Mouse (Mus musculus) heart, adult 18-20 months (tissue): ENCODE data around the gene Smagp. TPM values are rescaled to one million over a fixed set of nuclear protein-coding genes. Genes with fewer than 3 reads are reported as not detected.

Source experiments
- DNase-seq, 2 experiments: peaks; one replicate each; pipeline ENCODE4 v3.0.0; 2021 to 2022; ENCODE audit warnings: mixed read lengths in 1 of 2
- total RNA-seq, 2 experiments: library from RNA; stranded (reverse); gene quantifications; 2 replicates each; pipeline ENCODE4 v1.2.3; 2021

Gene Smagp
- total RNA-seq, 2 experiments from 2014 or later, result 11.3 to 18.5 TPM

DNA sequence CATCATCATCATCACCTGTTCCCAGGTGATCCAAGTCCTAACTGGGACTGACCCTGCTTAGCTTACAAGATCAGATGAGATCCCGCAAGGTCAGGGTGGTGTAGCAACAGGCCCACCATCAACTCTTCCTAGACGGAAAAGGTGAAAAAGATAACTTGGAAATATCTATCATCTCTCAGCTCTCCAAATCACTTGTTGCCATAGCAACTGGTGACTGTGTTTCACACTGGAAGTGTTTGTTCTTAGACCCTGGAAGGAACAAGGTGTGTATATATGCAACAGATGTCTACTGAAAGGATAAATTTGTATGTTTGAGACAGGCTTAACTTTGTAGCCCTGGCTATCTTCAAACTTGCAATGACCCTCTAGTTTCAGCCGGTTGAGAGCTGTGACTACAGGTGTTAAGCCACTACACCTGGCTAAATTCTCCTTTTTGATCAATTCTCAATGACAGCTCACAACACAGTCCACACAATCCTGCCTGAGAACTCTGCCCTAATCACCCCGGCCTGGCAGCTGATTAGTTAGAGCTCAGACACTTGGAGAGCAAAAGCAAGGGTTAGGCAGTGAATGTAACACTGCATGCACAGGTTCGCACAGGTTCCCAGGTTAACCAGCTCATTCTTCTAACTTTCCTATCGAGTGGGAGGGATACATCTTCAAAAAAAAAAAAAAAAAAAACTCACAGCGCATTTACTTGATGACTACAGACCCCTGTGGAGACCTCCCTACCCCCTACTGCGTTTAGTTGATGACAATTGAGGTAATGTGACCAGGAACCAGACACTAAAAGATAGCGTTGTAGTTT lies 28.9 kb upstream of the Smagp start:
- DNase-seq, result no peak

- peak in 1 of 2 experiments; percentile 50 for DNase-seq
These were observed 28.1 kb upstream of the Smagp start for GRCm38 (mm10) chr15:100664813-100665274.

GRCm38 (mm10) chr15:100660805-100661204 lies 24.1 kb upstream of the Smagp start:
- DNase-seq, result no peak

DNA sequence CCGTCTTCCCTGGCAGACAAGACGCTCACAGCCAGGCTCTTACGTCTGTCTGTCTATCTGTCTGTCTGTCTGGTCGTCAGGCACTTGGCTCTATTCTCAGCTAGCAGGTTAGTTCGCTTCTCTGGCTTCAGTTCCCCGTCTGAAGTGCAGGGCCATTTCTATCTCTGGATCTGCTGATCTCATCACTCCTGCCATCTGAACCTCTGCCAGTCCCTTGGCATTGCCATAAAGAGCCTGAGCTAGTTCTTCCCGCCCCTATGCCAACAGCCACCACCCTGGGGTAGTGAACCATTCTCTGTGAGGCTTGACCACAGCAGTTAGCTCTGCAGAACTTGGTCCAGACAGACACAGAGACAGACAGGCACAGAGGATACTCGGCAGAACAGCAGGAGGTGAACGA lies 23.6 kb upstream of the Smagp start:
- peak in 1 of 2 experiments; percentile 38 for DNase-seq

- no peak for DNase-seq
These were observed 18.5 kb upstream of the Smagp start for GRCm38 (mm10) chr15:100655201-100655600.

DNA sequence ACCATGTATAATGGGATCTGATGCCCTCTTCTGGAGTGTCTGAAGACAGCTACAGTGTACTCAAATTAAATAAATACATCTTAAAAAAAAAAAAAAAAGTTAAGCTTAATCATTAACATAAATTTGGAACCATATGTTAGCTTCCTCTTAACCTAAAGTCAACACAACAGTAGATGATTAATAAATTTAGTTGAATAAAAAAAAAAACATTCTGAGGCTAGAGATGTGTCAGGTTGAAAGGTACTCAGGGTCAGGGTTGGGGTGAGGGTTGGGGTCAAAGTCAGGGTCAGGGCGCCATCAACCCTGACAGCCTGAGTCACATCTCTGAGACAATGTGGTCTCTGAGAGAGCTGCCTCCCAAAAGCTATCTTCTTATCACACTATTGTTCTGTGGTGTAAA lies 17.5 kb upstream of the Smagp start:
- DNase-seq, result no peak

GRCm38 (mm10) chr15:100651610-100652009 lies 14.9 kb upstream of the Smagp start:
- no peak for DNase-seq

DNA sequence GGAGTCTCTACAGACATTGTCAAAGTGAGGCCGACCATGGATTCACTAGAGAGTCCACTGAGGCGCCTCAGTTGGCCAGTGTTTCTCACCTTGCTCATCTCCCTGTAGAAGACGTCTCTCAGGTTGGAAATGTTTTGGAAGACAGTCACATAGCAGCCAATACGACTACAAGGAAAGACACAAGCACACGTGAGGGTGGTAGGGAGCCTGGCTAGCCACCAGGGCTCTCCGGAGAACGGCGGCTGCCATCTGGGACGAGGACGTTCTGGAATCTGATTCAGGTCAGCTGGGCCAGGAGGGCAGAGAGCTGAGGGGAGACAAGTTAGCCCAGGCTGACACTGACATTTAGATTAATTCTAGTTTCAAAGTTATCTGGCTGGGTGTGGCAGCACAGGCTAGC lies 13.4 kb upstream of the Smagp start:
- no peak for DNase-seq

- DNase-seq, result no peak
These were observed 9.4 kb upstream of the Smagp start for GRCm38 (mm10) chr15:100646161-100646560.

DNA sequence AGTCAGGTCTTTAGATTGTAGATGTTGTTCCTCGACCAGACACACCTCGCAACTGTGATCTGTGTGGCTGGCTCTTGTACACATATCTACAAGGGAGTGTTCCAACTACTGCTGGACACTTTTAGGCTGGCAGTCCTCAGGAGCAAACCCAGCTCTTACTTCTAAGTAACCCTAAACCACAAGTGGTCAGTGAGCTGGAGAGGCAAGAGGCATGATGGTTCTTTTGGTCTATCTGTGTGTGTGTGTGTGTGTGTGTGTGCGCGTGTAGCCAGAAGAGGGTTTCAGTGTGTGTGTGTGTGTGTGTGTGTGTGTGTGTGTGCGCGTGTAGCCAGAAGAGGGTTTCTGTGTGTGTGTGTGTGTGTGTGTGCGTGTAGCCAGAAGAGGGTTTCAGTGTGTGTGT lies 5.7 kb upstream of the Smagp start:
- DNase-seq, result no peak

GRCm38 (mm10) chr15:100641226-100641810 lies 4.6 kb upstream of the Smagp start:
- peak; percentile 32 to 38 for DNase-seq

GRCm38 (mm10) chr15:100639972-100640750 lies 3.4 kb upstream of the Smagp start:
- DNase-seq, result no peak

GRCm38 (mm10) chr15:100637661-100638060 lies 921 bp upstream of the Smagp start:
- DNase-seq, result peak; percentile 56 to 58

GRCm38 (mm10) chr15:100635851-100636645 lies 692 bp downstream of the Smagp start:
- peak in 1 of 2 experiments; percentile 30 for DNase-seq

- DNase-seq, result peak in 1 of 2 experiments; percentile 25
These were observed 1.5 kb downstream of the Smagp start for GRCm38 (mm10) chr15:100635239-100635638.

- DNase-seq, result no peak
These were observed 3.4 kb downstream of the Smagp start for GRCm38 (mm10) chr15:100633341-100633740.

DNA sequence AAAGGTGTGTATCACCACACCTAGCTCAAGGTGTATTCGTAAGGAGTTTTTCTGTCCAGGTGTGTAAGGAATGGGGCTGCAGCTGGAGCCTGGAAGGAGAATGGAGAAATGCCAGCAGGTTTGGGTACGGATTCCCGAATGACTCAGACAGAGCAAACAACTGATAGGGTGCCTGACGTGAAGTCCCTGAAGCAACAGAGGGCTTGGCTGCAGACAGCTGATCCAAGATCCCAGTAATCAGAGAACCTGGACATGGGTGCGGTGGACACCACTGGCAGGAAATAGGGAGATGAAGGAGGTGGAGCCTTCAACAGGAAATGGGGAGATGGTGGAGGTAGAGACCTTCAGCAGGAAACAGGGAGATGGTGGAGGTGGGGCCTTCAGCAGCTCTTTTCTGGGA lies 4.4 kb downstream of the Smagp start:
- no peak for DNase-seq

DNA sequence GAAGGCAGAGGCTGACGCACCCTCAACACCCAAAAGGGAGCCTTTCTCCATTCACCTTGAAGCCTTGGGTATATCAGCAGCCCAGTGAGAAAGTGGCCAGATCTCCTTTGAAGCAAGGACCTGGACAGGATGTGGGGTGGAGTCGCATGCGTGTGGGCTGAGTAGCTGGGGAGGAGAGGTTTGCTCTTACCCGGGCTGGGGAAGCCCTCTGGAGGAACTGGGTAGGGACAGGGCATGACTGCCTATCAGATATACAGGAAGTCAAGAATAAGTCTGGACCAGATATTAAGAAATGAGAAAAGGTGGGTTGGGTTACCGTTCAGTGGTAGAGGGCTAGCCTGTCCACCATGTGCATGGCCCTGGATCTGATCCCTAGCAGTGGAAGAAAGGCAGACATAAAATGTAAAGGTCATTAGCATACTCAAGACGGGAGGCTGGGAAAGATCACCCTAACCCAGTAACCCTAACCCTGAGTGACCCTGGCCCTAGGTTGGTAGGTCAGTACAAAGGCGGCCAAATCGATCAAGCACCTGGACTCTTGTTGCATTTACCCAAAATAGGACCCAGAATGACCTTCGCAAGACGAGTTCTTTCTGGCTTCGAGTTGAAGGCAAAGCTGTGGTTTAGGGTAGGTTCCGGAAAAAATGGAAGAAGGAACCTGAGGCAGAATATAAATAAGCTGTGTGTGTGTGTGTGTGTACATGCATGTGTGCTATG lies 5.1 kb downstream of the Smagp start:
- DNase-seq, result peak in 1 of 2 experiments; percentile 32

DNA sequence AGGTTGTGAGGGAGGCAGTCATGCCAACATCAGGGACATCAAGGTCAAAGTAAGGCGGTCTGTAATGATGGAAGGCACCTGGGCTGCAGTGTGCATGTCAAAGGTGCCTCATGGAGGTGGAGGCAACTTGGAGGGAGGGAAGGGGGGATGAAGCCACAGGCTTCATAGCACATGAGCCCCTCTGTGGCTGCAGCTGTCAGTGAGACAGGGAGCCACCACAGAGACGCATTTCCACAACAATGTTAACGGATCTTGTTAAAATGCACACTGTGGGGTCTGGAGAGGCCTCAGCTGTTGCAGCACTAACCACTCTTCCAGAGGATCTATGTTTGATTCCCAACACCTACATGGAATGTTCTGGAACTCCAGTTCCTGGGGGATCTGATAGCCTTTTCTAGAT lies 6.6 kb downstream of the Smagp start:
- no peak for DNase-seq

GRCm38 (mm10) chr15:100628797-100629196 lies 7.9 kb downstream of the Smagp start:
- DNase-seq, result peak in 1 of 2 experiments; percentile 54

- DNase-seq, result no peak
These were observed 8.9 kb downstream of the Smagp start for GRCm38 (mm10) chr15:100627774-100628370.
